Mouse (Mus musculus) spleen, adult 2 months (tissue): ENCODE data around the gene Fam168a.

ENCODE experiments used
- CTCF ChIP-seq: fragments of 200-500 bp; IDR thresholded peaks from 2 replicates; pipeline ENCODE4 v1.5.1; 2011; ENCODE audit warnings: mild to moderate bottlenecking, inconsistent platforms; ENCODE audit not compliant: insufficient read depth, insufficient read length, insufficient replicate concordance; ENCODE audit errors: extremely low read depth
- POLR2A ChIP-seq: fragments of 200-500 bp; IDR thresholded peaks from 2 replicates; pipeline ENCODE4 v1.6.1; 2011; ENCODE audit warnings: low read depth, low read length, inconsistent platforms

GRCm38 (mm10) chr7:100869877-100870629, 163.6 kb downstream of the Fam168a start:
- no peak for TF ChIP-seq POLR2A
- no peak for TF ChIP-seq CTCF
